Mouse (Mus musculus): Measurements from ENCODE around the gene Map4. TPM values are rescaled to one million over a fixed set of nuclear protein-coding genes. Genes with fewer than 3 reads are reported as not detected.

The Map4 gene
- polyA plus RNA-seq, 1 experiment from 2014 or later: 53.9 TPM

DNA sequence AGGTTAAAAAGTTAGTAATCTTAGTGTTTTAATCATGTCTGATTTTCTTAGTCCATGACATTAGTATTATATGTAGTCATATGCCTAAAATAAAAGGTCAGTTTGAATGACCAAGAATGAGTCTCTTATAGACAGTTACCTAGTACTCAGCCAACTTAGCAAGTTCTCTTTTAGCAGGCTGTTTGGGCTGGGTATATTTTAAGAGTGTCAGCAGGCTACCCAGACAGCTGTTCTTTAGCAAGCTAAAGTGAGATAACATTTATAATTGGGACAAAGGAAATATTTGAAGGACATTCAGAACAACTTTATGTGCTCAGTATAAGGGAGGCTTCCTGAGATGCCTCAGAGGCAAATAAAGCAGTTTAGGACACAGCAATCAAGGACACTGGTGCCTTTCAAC lies 17.3 kb downstream of the Map4 start:
- Histone ChIP-seq H3K36me3 (ENCODE audit: insufficient read depth, low read length) (no peaks in the 10 kb centered on the region), H3K27ac (ENCODE audit: low read length) (no peak overlapping the region), H3K27me3 (ENCODE audit: insufficient read depth, low read length) (no peaks in the 10 kb centered on the region), H3K4me3 (ENCODE audit: low read length) (no peak overlapping the region), H3K9ac (replicated peaks; ENCODE audit: low read length) (no peak overlapping the region), H3K9me3 (ENCODE audit: low read length) (no peaks in the 10 kb centered on the region), H3K4me1 (ENCODE audit: insufficient read depth, low read length) (no peaks in the 10 kb centered on the region), H3K4me2 (replicated peaks; ENCODE audit: low read depth, low read length) (no peak overlapping the region)
- no peak for ATAC-seq (ENCODE audit: low FRiP score, low TSS enrichment)

DNA sequence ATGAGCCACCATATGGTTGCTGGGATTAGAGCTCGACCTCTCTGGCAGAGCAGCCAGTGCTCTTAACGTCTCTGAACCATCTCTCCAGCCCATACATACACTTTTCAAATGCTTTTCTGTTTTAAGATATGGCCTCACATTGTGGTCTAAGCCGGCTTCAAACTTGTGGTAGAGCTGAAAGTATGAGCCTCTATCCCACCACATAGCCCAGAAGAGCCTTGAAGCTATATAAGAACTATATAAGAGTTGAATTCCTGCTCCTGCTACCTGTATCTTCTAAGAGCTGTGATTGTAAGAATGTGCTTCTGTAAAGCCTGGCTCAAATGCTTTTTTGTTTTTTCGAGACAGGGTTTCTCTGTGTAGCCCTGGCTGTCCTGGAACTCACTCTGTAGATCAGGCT lies 18.5 kb downstream of the Map4 start:
- Histone ChIP-seq H3K27ac (ENCODE audit: low read length) (no peak overlapping the region), H3K36me3 (ENCODE audit: insufficient read depth, low read length) (no peaks in the 10 kb centered on the region), H3K4me3 (ENCODE audit: low read length) (no peak overlapping the region), H3K9me3 (ENCODE audit: low read length) (no peaks in the 10 kb centered on the region), H3K9ac (replicated peaks; ENCODE audit: low read length) (no peak overlapping the region), H3K27me3 (ENCODE audit: insufficient read depth, low read length) (no peaks in the 10 kb centered on the region), H3K4me2 (replicated peaks; ENCODE audit: low read depth, low read length) (no peak overlapping the region), H3K4me1 (ENCODE audit: insufficient read depth, low read length) (no peaks in the 10 kb centered on the region)
- WGBS: 90% methylated on average over 4 of the region's 4 CpGs
- no peak for ATAC-seq (ENCODE audit: low FRiP score, low TSS enrichment)

DNA sequence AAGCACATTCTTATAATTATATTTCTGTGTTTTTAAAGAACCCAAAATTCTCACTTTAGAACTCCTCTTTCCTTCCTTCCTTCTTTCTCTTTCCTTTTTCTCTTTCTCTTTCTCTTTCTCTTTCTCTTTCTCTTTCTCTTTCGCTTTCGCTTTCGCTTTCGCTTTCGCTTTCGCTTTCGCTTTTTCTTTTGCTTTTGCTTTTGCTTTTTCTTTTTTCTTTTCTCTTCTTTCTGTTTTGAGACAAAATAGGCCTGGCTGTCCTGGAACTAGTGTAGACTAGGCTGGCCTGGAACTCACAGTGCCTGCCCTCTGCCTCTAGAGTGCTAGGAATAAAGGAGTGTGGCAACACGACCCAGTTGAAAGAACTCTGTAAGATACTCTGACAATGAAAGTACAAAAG lies 22.3 kb downstream of the Map4 start:
- no peak for ATAC-seq (ENCODE audit: low FRiP score, low TSS enrichment)
- 93% methylated on average over 8 of the region's 8 CpGs for WGBS
- no peaks in the 10 kb centered on the region for H3K9me3 ChIP-seq (ENCODE audit: low read length)
- no peaks in the 10 kb centered on the region for H3K27me3 ChIP-seq (ENCODE audit: insufficient read depth, low read length)
- H3K27ac ChIP-seq (ENCODE audit: low read length): no peak overlapping the region
- H3K9ac ChIP-seq (replicated peaks; ENCODE audit: low read length): no peak overlapping the region
- no peak overlapping the region for H3K4me2 ChIP-seq (replicated peaks; ENCODE audit: low read depth, low read length)
- no peaks in the 10 kb centered on the region for H3K36me3 ChIP-seq (ENCODE audit: insufficient read depth, low read length)
- no peaks in the 10 kb centered on the region for H3K4me1 ChIP-seq (ENCODE audit: insufficient read depth, low read length)
- H3K4me3 ChIP-seq (ENCODE audit: low read length): no peak overlapping the region

DNA sequence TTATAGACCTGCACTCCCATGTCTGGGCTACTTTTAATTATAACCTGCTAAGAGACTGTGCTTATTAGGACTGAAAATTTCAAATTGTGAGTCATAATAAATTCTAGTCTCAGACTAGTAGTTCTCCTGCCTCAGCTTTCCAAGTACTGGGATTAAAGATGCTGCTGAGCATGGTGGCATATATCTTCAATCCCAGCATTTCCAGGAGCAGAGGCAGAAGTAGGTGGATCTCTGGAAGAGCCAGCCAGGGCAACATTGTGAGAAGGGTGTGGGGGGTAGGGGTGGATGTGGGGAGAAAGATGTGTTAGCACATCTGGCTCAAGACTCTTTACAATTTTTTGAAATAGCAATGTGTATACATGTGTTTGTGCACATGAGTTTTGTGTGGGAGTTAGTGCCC lies 23.4 kb downstream of the Map4 start:
- Histone ChIP-seq H3K27me3 (ENCODE audit: insufficient read depth, low read length) (no peaks in the 10 kb centered on the region), H3K4me3 (ENCODE audit: low read length) (no peak overlapping the region), H3K4me2 (replicated peaks; ENCODE audit: low read depth, low read length) (no peak overlapping the region), H3K9ac (replicated peaks; ENCODE audit: low read length) (no peak overlapping the region), H3K27ac (ENCODE audit: low read length) (no peak overlapping the region), H3K9me3 (ENCODE audit: low read length) (no peaks in the 10 kb centered on the region), H3K36me3 (ENCODE audit: insufficient read depth, low read length) (no peaks in the 10 kb centered on the region), H3K4me1 (ENCODE audit: insufficient read depth, low read length) (no peaks in the 10 kb centered on the region)
- no peak for ATAC-seq (ENCODE audit: low FRiP score, low TSS enrichment)

DNA sequence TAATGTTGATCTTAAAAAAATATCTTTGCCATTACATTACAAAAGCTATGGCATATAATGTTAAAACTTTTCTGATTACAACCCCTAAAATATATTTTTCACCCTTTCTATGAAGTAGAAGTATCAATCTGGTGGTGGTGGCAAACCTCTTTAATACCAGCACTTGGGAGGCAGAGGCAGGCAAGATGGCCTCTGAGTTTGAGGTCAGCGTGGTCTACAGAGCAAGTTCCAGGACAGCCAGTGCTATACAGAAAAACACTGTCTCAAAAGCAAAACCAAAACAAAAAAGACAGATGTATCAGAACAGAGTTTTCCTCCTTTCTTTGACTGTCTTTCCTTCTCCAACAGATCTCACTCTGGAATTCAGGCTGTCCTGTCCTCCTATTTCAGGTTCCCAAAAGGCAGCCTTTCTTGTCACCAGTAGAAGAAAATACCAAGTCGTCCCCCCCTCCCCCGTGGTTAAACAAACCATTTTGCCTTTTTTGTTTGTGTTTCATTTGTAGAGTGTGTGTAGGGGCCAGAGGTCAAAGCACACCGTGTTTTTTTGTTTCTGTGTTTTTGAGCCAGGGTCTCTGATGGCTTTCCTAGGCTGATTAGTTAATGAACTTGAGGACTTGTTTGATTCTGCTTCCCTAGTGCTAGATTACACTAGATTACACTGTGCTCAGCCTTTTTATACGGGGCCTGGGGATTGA lies 28.3 kb downstream of the Map4 start:
- no peak overlapping the region for H3K4me3 ChIP-seq (ENCODE audit: low read length)
- no peak for ATAC-seq (ENCODE audit: low FRiP score, low TSS enrichment)
- H3K36me3 ChIP-seq (ENCODE audit: insufficient read depth, low read length): no peaks in the 10 kb centered on the region
- no peaks in the 10 kb centered on the region for H3K4me1 ChIP-seq (ENCODE audit: insufficient read depth, low read length)
- no peak overlapping the region for H3K4me2 ChIP-seq (replicated peaks; ENCODE audit: low read depth, low read length)
- no peak overlapping the region for H3K27ac ChIP-seq (ENCODE audit: low read length)
- H3K9me3 ChIP-seq (ENCODE audit: low read length): no peaks in the 10 kb centered on the region
- no peak overlapping the region for H3K9ac ChIP-seq (replicated peaks; ENCODE audit: low read length)
- H3K27me3 ChIP-seq (ENCODE audit: insufficient read depth, low read length): no peaks in the 10 kb centered on the region
- WGBS: 31% methylated on average over 5 of the region's 5 CpGs

DNA sequence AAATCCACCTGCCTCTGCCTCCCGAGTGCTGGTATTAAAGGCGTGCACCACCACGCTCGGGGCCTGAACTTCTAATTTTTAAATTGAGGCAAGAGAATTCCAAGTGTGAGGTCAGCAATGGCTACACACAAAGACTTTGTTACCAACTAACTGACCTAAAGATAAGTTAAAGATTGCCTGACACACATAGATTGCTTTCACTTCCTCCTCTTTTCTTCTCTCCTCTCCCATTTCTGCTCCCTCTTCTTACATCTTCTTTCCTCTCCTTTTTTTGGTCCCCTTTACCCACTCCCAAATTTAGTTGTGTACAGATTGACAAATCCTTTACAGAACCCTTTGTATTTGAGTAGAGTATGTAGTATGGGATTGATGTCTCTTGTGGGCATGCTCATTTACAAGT lies 29.3 kb downstream of the Map4 start:
- WGBS: 95% methylated on average over 4 of the region's 4 CpGs
- Histone ChIP-seq H3K27me3 (ENCODE audit: insufficient read depth, low read length) (no peaks in the 10 kb centered on the region), H3K4me3 (ENCODE audit: low read length) (no peak overlapping the region), H3K36me3 (ENCODE audit: insufficient read depth, low read length) (no peaks in the 10 kb centered on the region), H3K9ac (replicated peaks; ENCODE audit: low read length) (no peak overlapping the region), H3K4me2 (replicated peaks; ENCODE audit: low read depth, low read length) (no peak overlapping the region), H3K4me1 (ENCODE audit: insufficient read depth, low read length) (no peaks in the 10 kb centered on the region), H3K9me3 (ENCODE audit: low read length) (no peaks in the 10 kb centered on the region), H3K27ac (ENCODE audit: low read length) (no peak overlapping the region)
- no peak for ATAC-seq (ENCODE audit: low FRiP score, low TSS enrichment)

DNA sequence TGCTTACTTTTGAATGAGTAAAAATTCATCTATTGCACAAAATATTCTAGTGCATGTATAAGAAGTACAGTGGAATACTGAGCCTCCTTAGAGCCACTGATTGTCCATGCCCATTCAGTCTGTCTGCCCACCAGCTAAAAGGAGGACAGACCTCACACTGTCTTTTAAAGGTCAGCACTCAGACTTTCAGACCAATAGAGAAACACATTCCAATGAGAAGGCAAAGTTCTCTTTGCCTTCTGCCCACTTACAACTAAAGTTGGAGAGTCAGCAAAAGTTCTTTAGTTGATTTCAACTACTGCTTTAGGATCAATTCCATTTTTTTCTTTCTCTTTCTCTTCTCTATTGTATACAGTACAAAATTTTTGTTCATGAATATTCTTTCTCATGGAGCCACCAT lies 33.5 kb downstream of the Map4 start:
- H3K4me3 ChIP-seq (ENCODE audit: low read length): no peak overlapping the region
- H3K4me1 ChIP-seq (ENCODE audit: insufficient read depth, low read length): peaks cover 11% of the 10 kb centered on the region
- ATAC-seq (ENCODE audit: low FRiP score, low TSS enrichment): no peak
- H3K36me3 ChIP-seq (ENCODE audit: insufficient read depth, low read length): no peaks in the 10 kb centered on the region
- H3K9ac ChIP-seq (replicated peaks; ENCODE audit: low read length): no peak overlapping the region
- H3K27me3 ChIP-seq (ENCODE audit: insufficient read depth, low read length): no peaks in the 10 kb centered on the region
- H3K4me2 ChIP-seq (replicated peaks; ENCODE audit: low read depth, low read length): no peak overlapping the region
- no peaks in the 10 kb centered on the region for H3K9me3 ChIP-seq (ENCODE audit: low read length)
- no peak overlapping the region for H3K27ac ChIP-seq (ENCODE audit: low read length)

DNA sequence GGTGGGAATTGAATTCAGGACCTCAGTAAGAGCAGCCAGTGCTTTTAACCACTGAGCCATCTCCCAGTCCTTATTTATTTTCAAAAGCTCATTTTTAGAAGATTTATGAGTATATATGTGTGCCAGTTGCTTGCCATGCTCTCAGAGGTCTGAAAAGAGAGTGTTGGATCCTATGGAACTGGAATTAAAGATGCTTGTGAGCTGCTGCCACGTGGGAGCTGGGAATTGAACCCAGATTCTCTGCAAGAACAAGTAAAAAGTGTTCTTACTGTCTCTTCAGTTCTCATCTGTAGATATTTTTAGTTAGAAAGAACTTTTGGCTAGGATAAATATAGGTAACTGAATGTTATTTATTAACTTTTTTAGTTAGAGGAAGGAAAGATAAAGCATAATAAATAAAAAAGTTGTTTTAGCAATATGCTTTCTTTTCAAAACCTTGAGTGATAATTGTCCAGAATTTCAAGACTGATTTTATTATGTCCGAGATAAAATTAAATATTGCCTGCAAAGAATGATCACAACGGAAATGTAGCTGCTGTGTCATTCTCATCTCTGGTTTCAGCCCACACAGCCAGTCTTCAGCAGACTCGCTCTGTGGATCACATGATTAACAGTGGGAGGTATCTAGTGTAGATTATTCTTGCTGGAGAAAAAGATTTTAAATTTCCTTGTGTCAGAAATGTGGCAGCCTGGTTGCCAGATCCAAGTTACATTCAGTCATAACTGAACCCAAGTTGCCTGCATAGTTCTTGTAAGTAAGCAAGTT lies 37.3 kb downstream of the Map4 start:
- ATAC-seq (ENCODE audit: low FRiP score, low TSS enrichment): no peak
- 45% methylated on average over 4 of the region's 4 CpGs for WGBS

DNA sequence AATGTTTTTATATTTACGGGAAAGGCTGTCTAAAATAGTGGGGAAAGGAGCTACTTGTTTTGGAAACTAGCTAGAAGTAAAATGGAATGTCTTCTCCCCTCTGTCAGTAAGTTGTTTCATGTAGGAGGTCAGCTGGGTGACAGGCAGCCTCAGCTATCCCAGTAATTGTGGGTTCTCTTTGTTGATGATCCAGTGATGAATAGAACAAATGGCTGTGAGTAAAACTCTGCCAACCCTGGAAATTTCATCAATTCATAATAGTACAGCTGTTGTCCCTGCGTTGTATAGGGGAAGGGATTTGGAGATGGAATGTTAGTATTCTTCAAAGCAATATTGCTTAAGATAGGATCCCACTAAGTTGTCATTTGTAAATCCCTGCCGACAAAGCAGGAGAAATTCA lies 37.9 kb downstream of the Map4 start:
- H3K36me3 ChIP-seq (ENCODE audit: insufficient read depth, low read length): no peaks in the 10 kb centered on the region
- no peaks in the 10 kb centered on the region for H3K9me3 ChIP-seq (ENCODE audit: low read length)
- no peak overlapping the region for H3K4me2 ChIP-seq (replicated peaks; ENCODE audit: low read depth, low read length)
- no peak overlapping the region for H3K9ac ChIP-seq (replicated peaks; ENCODE audit: low read length)
- no peak for ATAC-seq (ENCODE audit: low FRiP score, low TSS enrichment)
- H3K4me3 ChIP-seq (ENCODE audit: low read length): no peak overlapping the region
- H3K27me3 ChIP-seq (ENCODE audit: insufficient read depth, low read length): no peaks in the 10 kb centered on the region
- 82% methylated on average over 3 of the region's 3 CpGs for WGBS
- no peak overlapping the region for H3K27ac ChIP-seq (ENCODE audit: low read length)
- H3K4me1 ChIP-seq (ENCODE audit: insufficient read depth, low read length): peaks cover 11% of the 10 kb centered on the region

More for the DNA sequence above, 37.3 kb downstream of the Map4 start:
- H3K9ac ChIP-seq (replicated peaks; ENCODE audit: low read length): no peak overlapping the region
- peaks cover 11% of the 10 kb centered on the region for H3K4me1 ChIP-seq (ENCODE audit: insufficient read depth, low read length)
- H3K9me3 ChIP-seq (ENCODE audit: low read length): no peaks in the 10 kb centered on the region
- H3K4me3 ChIP-seq (ENCODE audit: low read length): no peak overlapping the region
- H3K4me2 ChIP-seq (replicated peaks; ENCODE audit: low read depth, low read length): no peak overlapping the region
- H3K36me3 ChIP-seq (ENCODE audit: insufficient read depth, low read length): no peaks in the 10 kb centered on the region
- no peak overlapping the region for H3K27ac ChIP-seq (ENCODE audit: low read length)
- no peaks in the 10 kb centered on the region for H3K27me3 ChIP-seq (ENCODE audit: insufficient read depth, low read length)

DNA sequence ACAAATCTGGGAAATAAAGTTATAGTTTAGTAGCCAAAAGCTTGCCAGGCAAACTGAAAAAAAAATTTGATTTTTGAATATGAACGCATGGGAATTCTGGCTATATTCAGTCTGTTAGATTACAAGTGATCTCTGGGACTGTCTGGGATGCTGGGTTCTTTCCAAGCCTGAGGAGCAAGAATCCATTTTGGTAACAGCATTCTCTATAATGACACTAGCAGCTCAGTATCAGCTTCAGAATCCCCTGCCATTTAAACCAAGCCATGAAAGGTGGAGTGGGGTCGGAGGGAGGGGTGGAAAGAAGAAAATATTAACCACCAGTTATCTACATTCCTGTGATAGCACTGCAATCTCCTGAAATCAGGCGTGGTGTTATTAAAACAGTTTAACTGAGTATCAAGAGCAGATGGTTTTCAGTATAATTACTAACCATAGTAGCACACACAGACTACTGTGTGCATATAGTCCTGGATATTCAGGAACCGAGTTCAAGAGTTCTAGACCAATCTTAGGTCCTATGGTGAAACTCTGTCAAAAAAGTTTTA lies 38.6 kb downstream of the Map4 start:
- WGBS: 86% methylated on average over 4 of the region's 4 CpGs

More for the DNA sequence above, 38.6 kb downstream of the Map4 start:
- H3K4me1 ChIP-seq (ENCODE audit: insufficient read depth, low read length): peaks cover 11% of the 10 kb centered on the region
- no peak overlapping the region for H3K4me2 ChIP-seq (replicated peaks; ENCODE audit: low read depth, low read length)
- no peaks in the 10 kb centered on the region for H3K27me3 ChIP-seq (ENCODE audit: insufficient read depth, low read length)
- no peaks in the 10 kb centered on the region for H3K36me3 ChIP-seq (ENCODE audit: insufficient read depth, low read length)
- H3K4me3 ChIP-seq (ENCODE audit: low read length): no peak overlapping the region
- no peak overlapping the region for H3K27ac ChIP-seq (ENCODE audit: low read length)
- no peaks in the 10 kb centered on the region for H3K9me3 ChIP-seq (ENCODE audit: low read length)
- ATAC-seq (ENCODE audit: low FRiP score, low TSS enrichment): no peak
- no peak overlapping the region for H3K9ac ChIP-seq (replicated peaks; ENCODE audit: low read length)
